Mouse (Mus musculus): ENCODE measurements at regions not wholly inside any gene's neighbourhood (a gene's known extent, or its start where the extent isn't known, plus 50 kb on each side); places are given as distances from the start of the nearest gene placed in this dataset.

DNA sequence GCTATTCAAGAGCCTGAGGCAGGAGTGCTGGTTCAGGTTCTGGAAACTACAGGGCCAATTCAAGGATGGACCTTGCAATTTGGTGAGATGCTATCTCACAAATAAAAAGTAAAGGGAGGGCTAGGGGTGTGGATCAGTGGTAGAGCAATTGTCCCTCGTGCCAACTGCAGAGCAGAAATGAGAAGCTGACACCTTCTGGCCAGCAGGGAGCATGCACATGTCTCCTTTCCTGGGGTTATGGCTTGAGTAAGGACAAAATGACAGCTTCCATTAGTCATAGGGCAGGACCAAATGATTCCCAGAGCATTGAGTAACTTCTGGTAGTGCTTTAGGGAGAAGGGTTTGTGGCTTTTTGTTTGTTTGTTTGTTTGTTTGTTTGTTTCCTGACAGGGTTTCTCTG, 56.5 kb upstream of the Tmprss2 start:
- TF ChIP-seq CTCF (IDR thresholded peaks at IDR 0.05; ENCODE audit: borderline replicate concordance, insufficient read depth, low read length) (no peak), POLR2A (IDR thresholded peaks at IDR 0.05; ENCODE audit: low read depth, low read length) (no peak)

All from embryonic fibroblast, embryonic 13.5 days (primary cell).